In the genomic region with DNA sequence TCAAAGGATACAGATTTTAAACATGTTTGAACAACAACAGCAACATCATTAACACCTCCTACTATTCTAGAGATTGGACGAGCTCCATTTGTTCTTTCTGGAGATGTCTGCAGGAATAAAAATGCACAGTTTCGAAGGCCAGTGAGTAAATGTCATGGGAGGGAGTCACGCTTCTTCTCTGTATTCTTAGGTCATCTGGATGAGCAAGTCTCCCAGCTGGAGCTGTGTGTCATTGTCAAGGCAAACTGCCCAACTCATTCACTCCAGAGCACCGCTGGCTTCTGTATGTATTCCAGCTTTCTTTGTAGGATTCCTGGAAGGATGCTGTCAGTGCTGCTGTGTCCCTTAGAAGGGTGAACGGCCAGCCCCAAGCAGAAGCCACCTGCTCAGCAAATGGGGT, we compare ENCODE assay signal across 12 mouse cellular contexts.
DNase-seq lines count a peak whose midpoint lies in the region.
"Had no signal": no experiment of that assay in that cellular context is flagged by ENCODE, and none has a peak within 500 bp of the region (broad histone marks: within the 10 kb centered on the region; RNA-seq: fewer than 3 reads in every experiment).

No protein-coding gene starts in this region.

- H3K9me3 ChIP-seq in embryonic facial prominence, embryonic 10.5 days: no peaks in the 10 kb centered on the region
- H3K9me3 ChIP-seq: intestine, embryonic 15.5 days; limb, embryonic 13.5 days; lung, embryonic 15.5 days; midbrain, embryonic 12.5 days had no signal

- DNase-seq in left cerebral cortex, postnatal 14 days (ENCODE audit: low spot score in 2 of 2): peak; percentile 14 to 62
- DNase-seq in left cerebral cortex, adult 11 months (ENCODE audit: low spot score): no peak
- peak; percentile 60 for DNase-seq in NIH3T3 (ENCODE audit: low read depth)
- peak; percentile 41 for DNase-seq in adrenal gland, postnatal 25 days
- peak; percentile 24 to 26 for DNase-seq in heart, postnatal 36 days
- DNase-seq in embryonic facial prominence, embryonic 10.5 days (ENCODE audit: low spot score): no peak
- no peak for DNase-seq in cerebellum, adult 9-10 months
- DNase-seq: right cerebral cortex, postnatal 4 days had no signal

- WGBS in embryonic facial prominence, embryonic 10.5 days: 81% methylated on average over 5 of the region's 5 CpGs

- no peaks in the 10 kb centered on the region for H3K36me3 ChIP-seq in embryonic facial prominence, embryonic 10.5 days (replicated peaks)
- H3K36me3 ChIP-seq: intestine, embryonic 15.5 days; limb, embryonic 13.5 days; lung, embryonic 15.5 days; midbrain, embryonic 12.5 days had no signal

- intact Hi-C loops in left cerebral cortex, postnatal 14 days (cut with DNase I): no loop called here
- intact Hi-C loops in heart, postnatal 36 days (cut with DNase I): no loop called here

- H3K27ac ChIP-seq in embryonic facial prominence, embryonic 10.5 days (replicated peaks): no peak overlapping the region
- H3K27ac ChIP-seq: intestine, embryonic 15.5 days; limb, embryonic 13.5 days; lung, embryonic 15.5 days; midbrain, embryonic 12.5 days had no signal

- H3K27me3 ChIP-seq in embryonic facial prominence, embryonic 10.5 days (replicated peaks; ENCODE audit: low read depth, poor library complexity, severe bottlenecking): no peaks in the 10 kb centered on the region
- H3K27me3 ChIP-seq: intestine, embryonic 15.5 days; limb, embryonic 13.5 days; lung, embryonic 15.5 days; midbrain, embryonic 12.5 days had no signal

- peaks cover 6% of the 10 kb centered on the region for H3K4me1 ChIP-seq in embryonic facial prominence, embryonic 10.5 days
- H3K4me1 ChIP-seq: lung, embryonic 15.5 days had no signal

- no peak overlapping the region for H3K4me3 ChIP-seq in embryonic facial prominence, embryonic 10.5 days
- H3K4me3 ChIP-seq: intestine, embryonic 15.5 days; limb, embryonic 13.5 days; lung, embryonic 15.5 days; midbrain, embryonic 12.5 days had no signal

Comparison
In these comparisons a context has a peak if more than half of its experiments do, and no peak if none do; other contexts are left out.
1. DNase-seq: peak in left cerebral cortex, postnatal 14 days (2 of 2), NIH3T3 (single experiment), adrenal gland, postnatal 25 days (single experiment) and heart, postnatal 36 days (2 of 2); none in left cerebral cortex, adult 11 months (single experiment), embryonic facial prominence, embryonic 10.5 days (single experiment) and cerebellum, adult 9-10 months (single experiment).